Mouse (Mus musculus) embryonic facial prominence, embryonic 13.5 days (tissue): ENCODE results near the gene Gm45233. TPM values are rescaled to one million over a fixed set of nuclear protein-coding genes. Genes with fewer than 3 reads are reported as not detected.

Source experiments
- ATAC-seq: fragments of 200-750 bp; cut with Nextera tagmentation; 2 replicates; pipeline ENCODE4 v1.8.0; 2017; ENCODE audit warnings: low read depth; ENCODE audit not compliant: insufficient number of reproducible peaks, insufficient read depth, low FRiP score, low TSS enrichment
- H3K27ac ChIP-seq: fragments of 300-500 bp; sonication (generic); 2 replicates; pipeline ENCODE4 v1.5.1; 2015; ENCODE audit warnings: moderate library complexity, mild to moderate bottlenecking, inconsistent platforms
- H3K27me3 ChIP-seq: fragments of 300-500 bp; sonication (generic); 2 replicates; pipeline ENCODE4 v1.6.1; 2015; ENCODE audit warnings: mild to moderate bottlenecking, inconsistent platforms
- H3K36me3 ChIP-seq: fragments of 300-500 bp; sonication (generic); 2 replicates; pipeline ENCODE4 v1.6.1; 2015; ENCODE audit warnings: mild to moderate bottlenecking, inconsistent platforms
- H3K4me1 ChIP-seq: fragments of 300-500 bp; sonication (generic); 2 replicates; pipeline ENCODE4 v1.6.1; 2015; ENCODE audit warnings: inconsistent platforms
- H3K4me2 ChIP-seq: fragments of 300-500 bp; sonication (generic); 2 replicates; pipeline ENCODE4 v1.6.1; 2015; ENCODE audit warnings: moderate library complexity, mild to moderate bottlenecking, inconsistent platforms
- H3K4me3 ChIP-seq: fragments of 300-500 bp; sonication (generic); 2 replicates; pipeline ENCODE4 v1.5.1; 2015; ENCODE audit warnings: mild to moderate bottlenecking, inconsistent platforms
- H3K9ac ChIP-seq: fragments of 300-500 bp; sonication (generic); 2 replicates; pipeline ENCODE4 v1.6.1; 2015; ENCODE audit warnings: mild to moderate bottlenecking, inconsistent platforms
- H3K9me3 ChIP-seq: fragments of 300-500 bp; sonication (generic); 2 replicates; pipeline ENCODE4 v1.6.1; 2016; ENCODE audit warnings: inconsistent platforms
- WGBS: fragments of 180-500 bp; shearing (Covaris S2); methylation state at CpG from one replicate; pipeline ENCODE4 v1.1.7; 2015; ENCODE audit warnings: mixed read lengths; 5-methylcytosine and 5-hydroxymethylcytosine counted together
- polyA plus RNA-seq: library from polyadenylated mRNA; unstranded; fragments of >200 nt; fragmentation: Nextera tagmentation; extraction: Ambion mirVana; gene quantifications from 2 replicates; pipeline ENCODE4 v1.2.1, GENCODE M21; 2015

Gm45233 gene
- polyA plus RNA-seq, 1 experiment from 2014 or later, result 0.86 TPM

- Histone ChIP-seq H3K4me2 (no peak overlapping the region), H3K9me3 (no peaks in the 10 kb centered on the region), H3K4me1 (no peaks in the 10 kb centered on the region), H3K4me3 (no peak overlapping the region), H3K27me3 (no peaks in the 10 kb centered on the region), H3K36me3 (no peaks in the 10 kb centered on the region), H3K27ac (no peak overlapping the region), H3K9ac (no peak overlapping the region)
- no peak for ATAC-seq
- WGBS, result 71% methylated on average over 4 of the region's 4 CpGs
Observed at GRCm38 (mm10) chr7:43432891-43433290, 11.0 kb upstream of the Gm45233 start.

GRCm38 (mm10) chr7:43434676-43435075, 9.3 kb upstream of the Gm45233 start:
- Histone ChIP-seq H3K9me3 (no peaks in the 10 kb centered on the region), H3K27me3 (no peaks in the 10 kb centered on the region), H3K27ac (no peak overlapping the region), H3K36me3 (no peaks in the 10 kb centered on the region), H3K4me2 (no peak overlapping the region), H3K9ac (no peak overlapping the region), H3K4me1 (no peaks in the 10 kb centered on the region), H3K4me3 (no peak overlapping the region)
- WGBS, result 84% methylated on average over 5 of the region's 5 CpGs
- no peak for ATAC-seq

GRCm38 (mm10) chr7:43436341-43437255, 7.3 kb upstream of the Gm45233 start, which contains the start of gene Nkg7:
Nkg7 (plus strand) TSS chr7:43437073.
- 79% methylated on average over 10 of the region's 10 CpGs for WGBS
- Histone ChIP-seq H3K27me3 (no peaks in the 10 kb centered on the region), H3K4me2 (no peak within 1 kb of the TSS), H3K4me3 (no peak within 1 kb of the TSS), H3K9ac (no peak within 1 kb of the TSS), H3K36me3 (no peaks in the 10 kb centered on the region), H3K4me1 (no peaks in the 10 kb centered on the region), H3K9me3 (no peaks in the 10 kb centered on the region), H3K27ac (no peak within 1 kb of the TSS)
- ATAC-seq, result no peak

GRCm38 (mm10) chr7:43438611-43439010, 5.3 kb upstream of the Gm45233 start:
- ATAC-seq, result no peak
- Histone ChIP-seq H3K36me3 (no peaks in the 10 kb centered on the region), H3K27ac (no peak overlapping the region), H3K27me3 (no peaks in the 10 kb centered on the region), H3K4me1 (0 out of 2 replicates have a peak, but pooled peaks cover 5% of the 10 kb centered on the region), H3K9me3 (no peaks in the 10 kb centered on the region), H3K4me2 (no peak overlapping the region), H3K9ac (no peak overlapping the region), H3K4me3 (no peak overlapping the region)
- 75% methylated on average over 4 of the region's 4 CpGs for WGBS

GRCm38 (mm10) chr7:43440482-43440881, 3.4 kb upstream of the Gm45233 start, which contains the start of gene Cldnd2:
Cldnd2 (plus strand) TSS chr7:43440782.
- WGBS, result 80% methylated on average over 6 of the region's 6 CpGs

GRCm38 (mm10) chr7:43441071-43441470, 2.9 kb upstream of the Gm45233 start:
- no peak for ATAC-seq
- H3K27ac ChIP-seq, result no peak overlapping the region

More at GRCm38 (mm10) chr7:43440482-43440881, 3.4 kb upstream of the Gm45233 start, which contains the start of gene Cldnd2:
- no peak within 1 kb of the TSS for H3K27ac ChIP-seq
- ATAC-seq, result no peak
- H3K4me1 ChIP-seq, result peaks cover 15% of the 10 kb centered on the region
- no peaks in the 10 kb centered on the region for H3K27me3 ChIP-seq
- no peak within 1 kb of the TSS for H3K4me3 ChIP-seq
- H3K36me3 ChIP-seq, result no peaks in the 10 kb centered on the region
- no peak within 1 kb of the TSS for H3K4me2 ChIP-seq
- no peak within 1 kb of the TSS for H3K9ac ChIP-seq
- H3K9me3 ChIP-seq, result no peaks in the 10 kb centered on the region

GRCm38 (mm10) chr7:43442684-43443083, 1.2 kb upstream of the Gm45233 start:
- 5% methylated on average over 9 of the region's 9 CpGs for WGBS

More at GRCm38 (mm10) chr7:43441071-43441470, 2.9 kb upstream of the Gm45233 start:
- peaks cover 15% of the 10 kb centered on the region for H3K4me1 ChIP-seq
- H3K27me3 ChIP-seq, result no peaks in the 10 kb centered on the region
- no peaks in the 10 kb centered on the region for H3K36me3 ChIP-seq
- no peak overlapping the region for H3K4me3 ChIP-seq
- no peak overlapping the region for H3K4me2 ChIP-seq
- no peak overlapping the region for H3K9ac ChIP-seq
- no peaks in the 10 kb centered on the region for H3K9me3 ChIP-seq
- 85% methylated on average over 3 of the region's 3 CpGs for WGBS

GRCm38 (mm10) chr7:43443126-43443916, 607 bp upstream of the Gm45233 start:
- H3K4me2 ChIP-seq, result peak overlapping the region; percentile 85

More at GRCm38 (mm10) chr7:43442684-43443083, 1.2 kb upstream of the Gm45233 start:
- Histone ChIP-seq H3K9me3 (no peaks in the 10 kb centered on the region), H3K9ac (peak overlapping the region; percentile 77), H3K27ac (peak overlapping the region; percentile 98), H3K4me2 (peak overlapping the region; percentile 85), H3K4me3 (peak overlapping the region; percentile 60), H3K27me3 (no peaks in the 10 kb centered on the region), H3K36me3 (no peaks in the 10 kb centered on the region), H3K4me1 (peaks cover 15% of the 10 kb centered on the region)
- ATAC-seq, result no peak

GRCm38 (mm10) chr7:43447801-43448200, 3.9 kb downstream of the Gm45233 start:
- no peaks in the 10 kb centered on the region for H3K27me3 ChIP-seq
- no peaks in the 10 kb centered on the region for H3K9me3 ChIP-seq
- 93% methylated on average over 4 of the region's 4 CpGs for WGBS
- no peak overlapping the region for H3K9ac ChIP-seq
- no peak for ATAC-seq
- peaks cover 11% of the 10 kb centered on the region for H3K4me1 ChIP-seq
- H3K27ac ChIP-seq, result no peak overlapping the region
- H3K36me3 ChIP-seq, result peaks cover 12% of the 10 kb centered on the region
- H3K4me2 ChIP-seq, result no peak overlapping the region
- no peak overlapping the region for H3K4me3 ChIP-seq

More at GRCm38 (mm10) chr7:43443126-43443916, 607 bp upstream of the Gm45233 start:
- peak; percentile 84 for ATAC-seq
- peak overlapping the region; percentile 98 for H3K27ac ChIP-seq
- no peaks in the 10 kb centered on the region for H3K9me3 ChIP-seq
- no peaks in the 10 kb centered on the region for H3K27me3 ChIP-seq
- WGBS, result under 1% methylated on average over 36 of the region's 36 CpGs
- H3K9ac ChIP-seq, result peak overlapping the region; percentile 77
- peak overlapping the region; percentile 60 for H3K4me3 ChIP-seq
- H3K4me1 ChIP-seq, result peaks cover 15% of the 10 kb centered on the region
- no peaks in the 10 kb centered on the region for H3K36me3 ChIP-seq

GRCm38 (mm10) chr7:43448246-43448645, 4.3 kb downstream of the Gm45233 start:
- no peak for ATAC-seq
- Histone ChIP-seq H3K27ac (no peak overlapping the region), H3K4me1 (peaks cover 10% of the 10 kb centered on the region), H3K9me3 (no peaks in the 10 kb centered on the region), H3K4me3 (no peak overlapping the region), H3K9ac (no peak overlapping the region), H3K4me2 (no peak overlapping the region), H3K27me3 (no peaks in the 10 kb centered on the region), H3K36me3 (peaks cover 16% of the 10 kb centered on the region)
- WGBS, result 83% methylated on average over 2 of the region's 3 CpGs

- peaks cover 31% of the 10 kb centered on the region for H3K36me3 ChIP-seq
- ATAC-seq, result no peak
Observed at GRCm38 (mm10) chr7:43449811-43450210, 5.9 kb downstream of the Gm45233 start.

More at GRCm38 (mm10) chr7:43449811-43450210, 5.9 kb downstream of the Gm45233 start:
- H3K27ac ChIP-seq, result no peak overlapping the region
- WGBS, result 85% methylated on average over 2 of the region's 2 CpGs
- H3K4me3 ChIP-seq, result no peak overlapping the region
- no peaks in the 10 kb centered on the region for H3K9me3 ChIP-seq
- no peaks in the 10 kb centered on the region for H3K27me3 ChIP-seq
- H3K4me1 ChIP-seq, result peaks cover 4% of the 10 kb centered on the region
- no peak overlapping the region for H3K9ac ChIP-seq
- H3K4me2 ChIP-seq, result no peak overlapping the region
